Mouse (Mus musculus) layer of hippocampus, adult 9-11 months (tissue): Measurements from ENCODE around the gene Srsf4.

Source experiments
- DNase-seq: peaks from one replicate; pipeline ENCODE4 v3.0.0; 2022

The Srsf4 gene

DNA sequence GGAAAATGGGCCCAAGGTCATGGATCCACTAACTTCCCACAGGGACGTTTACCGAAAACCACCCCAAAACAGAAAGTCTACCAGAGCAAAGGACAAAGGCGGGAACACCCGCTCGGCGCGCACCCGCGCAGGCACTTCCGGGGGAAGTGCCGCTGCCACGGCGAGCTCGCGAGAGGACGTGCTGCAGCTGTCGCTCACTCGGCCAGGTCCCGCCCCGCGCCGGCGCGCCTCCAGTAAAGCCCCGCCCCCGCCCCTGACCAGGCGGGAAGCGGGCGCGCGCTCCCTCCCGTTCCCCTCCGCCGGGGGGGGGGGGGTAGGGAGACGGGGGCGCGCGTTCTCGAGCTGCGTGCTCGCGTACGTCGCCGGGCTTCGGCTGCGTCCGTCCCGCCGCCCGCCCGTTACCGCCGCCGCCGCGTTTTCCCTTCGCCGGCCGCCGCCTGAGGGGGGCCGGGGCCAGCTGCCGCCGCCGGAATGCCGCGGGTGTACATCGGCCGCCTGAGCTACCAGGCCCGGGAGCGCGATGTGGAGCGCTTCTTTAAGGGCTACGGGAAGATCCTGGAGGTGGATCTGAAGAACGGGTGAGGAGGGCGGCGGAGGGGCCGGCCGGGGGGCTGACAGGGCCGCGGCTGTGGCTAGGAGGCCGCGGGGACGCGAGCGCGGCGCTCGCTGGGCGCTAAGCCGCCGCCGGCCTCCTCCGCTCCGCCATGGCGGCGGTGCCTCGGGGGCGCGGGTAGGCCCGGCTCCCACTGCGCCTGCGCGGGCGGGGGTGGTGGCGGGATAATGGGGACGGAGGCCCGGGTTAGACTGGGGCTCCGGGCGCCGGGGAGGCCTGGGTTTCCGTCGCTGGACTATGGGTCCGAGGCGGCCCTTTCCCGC lies at the start of gene Srsf4:
Gene Srsf4 (plus strand): TSS at position 325 of the 876 bp plus-strand sequence.
- peak; percentile 95 for DNase-seq

GRCm38 (mm10) chr4:131824939-131825338 lies 48.5 kb upstream of the Srsf4 start:
- no peak for DNase-seq

DNA sequence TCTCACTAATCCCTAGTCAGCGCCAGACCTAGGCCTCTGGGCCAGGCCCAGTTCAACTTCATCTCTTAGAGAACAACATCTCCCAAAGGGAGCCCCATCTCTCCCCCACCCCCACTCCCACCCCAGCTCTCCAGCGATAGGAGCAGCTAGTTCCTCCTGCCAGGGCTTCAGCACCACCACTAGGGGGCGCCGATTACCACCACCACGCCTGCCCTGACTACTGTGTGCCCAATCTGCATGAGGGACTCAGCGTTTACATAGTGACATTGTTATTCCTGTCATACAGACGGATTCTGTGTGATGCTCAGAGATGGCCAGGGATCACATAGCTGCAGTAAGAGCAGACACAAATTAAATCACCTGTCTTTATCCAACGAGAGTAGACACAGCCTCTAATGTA lies 47.6 kb upstream of the Srsf4 start:
- DNase-seq = no peak

- DNase-seq = no peak
Measured at GRCm38 (mm10) chr4:131826905-131827304, 46.5 kb upstream of the Srsf4 start.

- no peak for DNase-seq
Measured at GRCm38 (mm10) chr4:131829123-131829522, 44.3 kb upstream of the Srsf4 start.

DNA sequence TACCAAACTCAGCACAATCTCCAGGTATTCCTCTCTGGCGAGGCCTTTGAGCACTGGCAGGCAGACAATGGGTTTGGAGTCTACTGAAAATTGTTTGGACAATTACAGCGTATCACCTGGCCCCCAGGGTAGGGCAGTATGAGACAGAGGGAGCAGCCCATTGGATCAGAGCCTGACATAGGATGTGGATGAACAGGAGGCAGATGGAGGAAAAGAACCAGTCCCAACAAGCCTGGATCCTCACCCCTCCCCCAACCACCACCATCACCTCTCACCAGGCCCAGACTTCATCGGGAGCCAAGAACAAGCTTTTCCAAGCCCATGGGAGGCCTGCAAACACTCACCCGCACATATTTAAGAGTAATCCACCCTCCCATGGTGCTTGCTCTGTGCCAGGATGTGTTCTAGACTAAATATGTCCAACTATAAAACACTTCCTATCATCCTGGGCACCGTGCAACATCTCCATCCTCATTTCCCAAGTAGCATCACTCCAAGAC lies 41.8 kb upstream of the Srsf4 start:
- DNase-seq = no peak

DNA sequence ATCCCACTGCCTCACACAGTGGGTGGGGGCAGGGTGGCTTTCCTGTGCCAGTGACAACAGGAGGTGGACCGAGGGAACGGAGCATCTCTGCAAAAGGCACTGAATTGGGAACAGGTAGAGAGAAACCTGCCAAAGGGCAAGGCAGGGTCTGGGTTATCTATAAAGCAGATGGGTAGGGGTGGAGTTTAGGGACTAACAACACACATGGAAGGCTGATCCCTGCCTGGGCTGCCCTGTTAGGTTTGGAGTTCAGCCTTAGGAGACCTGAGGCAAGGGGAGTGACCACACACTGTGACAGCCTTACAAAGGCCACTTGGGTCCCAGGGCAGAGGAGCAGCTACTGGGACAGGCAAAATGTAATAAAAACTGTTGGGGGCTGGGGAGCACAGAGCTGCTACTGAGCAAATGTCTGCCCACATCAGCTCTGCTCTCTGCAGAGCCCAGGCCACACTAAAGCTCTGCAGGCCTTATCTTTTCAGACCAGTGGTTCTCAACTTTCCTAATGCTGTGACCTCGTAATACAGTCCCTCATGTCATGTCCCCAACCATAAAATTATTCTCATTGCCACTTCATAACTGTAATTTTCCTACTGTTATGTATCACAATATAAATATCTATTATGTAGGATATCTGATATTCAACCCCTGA lies 40.5 kb upstream of the Srsf4 start:
- no peak for DNase-seq

- DNase-seq = no peak
Measured at GRCm38 (mm10) chr4:131833971-131834609, 39.3 kb upstream of the Srsf4 start.

DNA sequence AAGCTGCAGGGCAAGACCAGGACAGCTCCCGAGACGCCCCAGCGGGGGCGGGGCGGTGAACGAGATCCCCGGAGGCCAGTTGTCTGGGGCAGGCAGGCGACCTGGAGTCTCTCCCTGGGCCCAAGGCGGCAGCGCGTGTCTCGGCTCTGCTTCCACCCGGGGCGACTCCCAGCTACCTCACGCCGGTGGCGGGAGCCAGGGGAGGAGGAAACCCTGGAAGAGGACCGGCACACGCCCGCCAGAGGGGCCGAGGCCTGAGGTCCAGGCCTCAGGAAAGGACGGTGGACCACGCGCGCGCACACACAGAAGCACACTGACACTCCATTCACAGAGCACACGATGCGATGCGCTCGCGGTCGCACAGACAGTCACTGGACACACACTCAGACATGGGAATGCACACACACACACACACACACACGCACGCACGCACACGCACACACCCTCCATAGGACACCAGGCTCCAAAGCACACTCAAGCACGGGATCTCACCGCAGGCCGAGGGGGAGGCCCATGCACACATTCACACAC lies 37.0 kb upstream of the Srsf4 start:
- DNase-seq = no peak

DNA sequence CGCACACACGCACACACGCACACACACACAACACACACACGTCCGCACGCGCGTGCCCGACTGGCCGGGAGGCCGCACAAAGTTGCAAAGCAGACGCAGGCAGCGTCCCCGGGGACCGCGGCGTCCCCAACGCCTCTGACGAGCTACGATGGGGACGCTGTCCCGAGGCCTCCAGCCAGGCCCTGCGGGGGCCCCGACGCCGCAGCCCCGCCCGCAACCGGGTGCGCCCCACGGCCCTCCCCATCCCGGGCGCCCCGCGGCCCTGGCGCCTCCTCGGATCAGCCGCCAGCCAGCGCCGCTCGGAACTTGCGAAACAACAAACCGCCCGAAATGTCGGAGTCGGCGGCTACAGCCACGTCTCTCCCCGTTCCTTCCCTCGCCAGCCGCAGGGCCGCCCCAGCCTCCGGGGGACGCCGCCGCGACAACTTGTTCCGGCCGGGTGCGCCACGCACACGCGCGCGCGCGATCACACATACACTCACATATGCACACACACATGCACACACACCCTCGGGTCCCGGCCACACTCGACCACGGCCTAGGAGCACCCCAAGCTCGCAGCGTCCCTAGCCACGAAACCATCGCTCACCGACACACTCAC lies 36.4 kb upstream of the Srsf4 start:
- DNase-seq = no peak

GRCm38 (mm10) chr4:131837872-131838524 lies 35.4 kb upstream of the Srsf4 start, which contains the start of gene Ptpru:
Gene Ptpru, minus strand, starts transcription at chr4:131838288.
- peak; percentile 72 for DNase-seq

DNA sequence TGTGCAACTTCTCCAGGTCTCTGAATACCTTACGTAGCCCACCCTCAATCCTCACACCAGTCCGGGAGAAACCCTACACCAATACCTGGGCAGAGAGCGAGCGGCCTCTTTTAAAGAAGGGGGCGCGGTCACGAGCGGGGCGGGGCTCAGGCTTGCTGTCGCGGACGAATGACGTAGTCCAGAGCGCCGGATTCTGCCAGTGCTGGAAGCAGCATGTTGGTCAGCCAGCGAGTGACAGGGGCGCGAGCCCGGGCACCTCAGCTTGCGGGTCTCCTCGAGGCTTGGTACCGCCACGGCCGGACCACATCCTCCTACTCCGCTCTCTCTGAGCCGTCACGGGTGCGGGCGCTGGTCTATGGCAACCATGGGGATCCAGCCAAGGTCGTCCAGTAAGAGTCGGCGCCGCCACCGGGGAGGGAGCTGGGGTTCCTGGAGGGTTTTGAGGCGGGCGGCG lies 30.1 kb upstream of the Srsf4 start, which contains the start of gene Mecr:
Gene Mecr (plus strand): TSS at position 181 of the 454 bp plus-strand sequence.
- peak; percentile 89 for DNase-seq

DNA sequence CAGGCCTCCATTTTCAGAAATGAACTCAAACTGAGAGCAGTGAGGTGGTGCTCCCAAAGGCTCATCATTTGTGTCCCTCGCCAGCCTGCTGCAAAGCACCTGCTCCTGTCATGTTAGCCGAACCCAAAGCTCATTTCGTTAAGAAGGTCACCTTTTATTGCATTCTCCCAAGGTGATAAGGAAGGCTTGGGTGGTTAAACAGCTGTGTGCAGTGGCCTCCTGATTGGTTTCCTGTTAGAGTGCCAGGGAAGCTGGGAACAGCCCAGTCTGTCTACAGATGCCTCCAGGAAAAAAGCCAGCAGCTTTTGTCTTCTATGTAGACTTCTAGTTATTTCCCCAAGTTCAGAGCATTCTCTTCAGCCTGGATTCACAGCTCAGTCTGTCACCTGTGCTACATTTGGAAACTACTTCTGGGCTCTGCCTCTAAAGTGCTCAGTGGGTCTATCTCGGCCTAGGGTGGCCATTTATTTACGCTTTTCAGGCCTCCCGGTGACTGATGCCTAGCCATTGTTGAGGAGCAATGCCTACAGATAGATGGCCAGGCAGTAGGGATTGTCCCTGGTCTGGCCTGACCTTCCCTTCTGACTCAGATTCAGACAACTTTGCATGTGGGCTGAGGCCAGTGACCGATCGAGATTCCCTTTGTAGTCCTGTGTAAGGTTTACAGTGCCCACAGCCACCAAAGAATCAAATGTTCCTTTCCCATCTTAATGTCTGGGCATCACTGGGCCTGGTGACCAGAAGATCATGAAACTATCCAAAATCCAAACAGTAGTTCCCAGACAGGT lies 27.2 kb upstream of the Srsf4 start:
- no peak for DNase-seq

DNA sequence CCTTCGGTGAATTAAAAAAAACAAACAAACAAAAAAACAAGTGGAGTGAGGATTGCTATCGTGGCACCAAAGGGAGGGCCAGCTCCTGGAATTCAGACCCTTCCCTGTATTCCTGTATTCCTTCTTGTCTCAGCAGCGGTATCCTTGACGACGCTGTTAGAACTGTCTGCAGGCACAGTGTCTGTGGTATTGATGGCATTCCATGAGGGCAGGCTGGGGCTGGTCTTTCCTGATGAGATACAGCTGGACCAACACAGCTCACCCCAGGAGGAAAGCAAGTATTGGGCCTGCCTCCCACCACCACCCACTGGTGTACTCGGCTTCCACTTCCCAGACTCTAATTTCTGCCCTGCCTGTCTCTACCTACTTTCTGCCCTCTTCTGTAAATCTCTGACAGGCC lies 25.3 kb upstream of the Srsf4 start:
- no peak for DNase-seq

DNA sequence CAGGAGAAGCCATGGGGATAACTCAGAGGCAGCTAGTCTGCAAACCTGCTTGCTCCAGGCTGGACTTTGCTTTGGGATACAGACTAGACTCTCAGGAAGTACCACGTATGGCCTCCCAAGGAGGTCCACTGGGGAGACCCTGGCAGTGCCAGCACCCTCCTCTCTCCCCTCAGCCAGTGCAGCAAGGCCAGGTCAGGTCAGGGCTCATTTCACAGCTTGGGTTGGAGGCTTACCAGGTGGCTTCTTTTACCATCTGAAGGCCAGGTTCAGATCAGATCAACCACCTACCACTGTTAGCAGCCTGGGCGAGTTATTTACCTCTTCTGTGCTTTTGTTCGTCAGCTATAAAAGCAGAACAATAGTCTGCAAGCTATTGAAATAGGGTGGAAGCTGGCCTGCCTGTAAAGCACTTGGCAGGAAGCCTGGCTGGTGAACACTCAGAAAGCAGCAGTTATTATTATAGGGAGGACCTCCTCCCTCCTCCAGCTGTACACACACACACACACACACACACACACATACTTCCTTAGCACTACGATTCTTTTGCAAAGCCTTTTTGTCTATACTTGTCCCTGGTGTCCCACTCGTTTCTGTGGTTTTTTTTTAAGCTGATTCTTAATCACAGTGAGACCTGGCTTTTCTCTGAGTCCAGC lies 23.3 kb upstream of the Srsf4 start:
- peak; percentile 73 for DNase-seq

DNA sequence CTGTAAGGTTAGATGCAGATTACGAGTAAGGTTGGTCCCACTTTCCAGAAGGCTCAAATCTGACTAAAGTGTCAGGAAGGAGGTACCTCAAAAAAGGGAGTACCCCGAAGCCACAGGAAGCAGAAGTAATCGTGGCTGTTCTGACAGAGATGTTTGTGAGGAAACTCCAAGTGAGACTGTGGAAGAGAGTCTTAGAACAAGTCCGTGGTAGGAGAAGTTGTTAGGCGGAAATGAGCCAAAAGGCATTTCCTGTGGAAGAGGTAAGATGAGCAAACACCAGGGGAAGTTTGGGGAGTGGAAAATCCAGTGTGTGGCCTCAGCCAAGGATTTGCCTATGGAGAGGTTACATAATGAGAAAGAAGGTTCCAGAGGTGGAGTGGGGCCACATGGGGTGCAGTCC lies 18.5 kb upstream of the Srsf4 start:
- no peak for DNase-seq

GRCm38 (mm10) chr4:131860492-131861340 lies 12.7 kb upstream of the Srsf4 start:
- peak; percentile 77 for DNase-seq

DNA sequence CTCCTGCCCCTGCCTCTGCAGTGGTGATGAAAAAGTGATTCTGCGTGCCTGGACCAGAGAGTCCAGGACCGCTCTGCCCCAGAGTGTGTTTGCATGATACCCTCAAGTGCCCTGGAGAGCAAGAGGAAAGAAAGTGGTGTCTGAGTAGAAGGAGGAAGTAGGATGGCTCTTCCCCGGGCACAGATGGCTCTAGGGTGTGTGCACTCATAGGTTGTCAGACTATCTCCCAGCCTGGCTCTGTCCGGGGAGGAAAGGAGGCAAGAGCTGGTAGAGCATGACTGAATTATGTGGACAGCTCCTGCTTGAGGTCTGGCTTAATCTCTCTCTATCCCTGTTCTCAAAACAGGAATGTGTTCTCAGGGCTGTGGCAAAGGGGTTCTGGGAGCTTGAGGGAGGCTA lies 12.1 kb upstream of the Srsf4 start:
- no peak for DNase-seq

DNA sequence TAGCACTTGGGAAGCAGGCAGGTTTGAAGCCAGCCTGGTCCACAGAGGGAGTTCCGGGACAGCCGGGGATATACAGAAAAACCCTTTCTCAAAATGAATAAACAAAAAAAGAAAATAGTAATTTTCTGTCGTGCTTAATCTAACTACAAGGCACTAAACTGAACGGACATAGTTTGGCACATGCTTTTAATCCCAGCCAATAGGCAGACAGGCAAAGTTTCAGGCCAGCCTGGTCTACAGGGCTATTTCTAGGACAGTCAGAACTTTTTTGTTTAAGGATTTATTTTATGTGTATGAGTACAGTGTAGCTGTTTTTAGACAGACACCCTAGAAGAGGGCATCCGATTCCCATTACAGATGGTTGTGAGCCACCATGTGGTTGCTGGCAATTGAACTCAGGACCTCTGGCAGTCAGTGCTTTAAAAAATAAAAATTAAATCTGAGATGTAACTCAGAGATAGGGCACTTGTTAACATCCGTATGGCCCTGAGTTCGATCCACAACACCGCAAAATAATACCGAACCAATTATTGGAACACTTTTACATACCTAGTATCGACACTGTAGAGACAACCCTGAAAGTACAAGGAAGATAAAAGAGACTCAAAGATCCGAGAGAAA lies 635 bp upstream of the Srsf4 start:
- DNase-seq = no peak
